Mouse (Mus musculus) liver, adult 2 months (tissue): ENCODE measurements at regions not wholly inside any gene's neighbourhood (a gene's known extent, or its start where the extent isn't known, plus 50 kb on each side); places are given as distances from the start of the nearest gene placed in this dataset.

Source experiments
- CTCF ChIP-seq: fragments of 200-500 bp; IDR thresholded peaks from 2 replicates; pipeline ENCODE4 v1.5.1; 2011; ENCODE audit warnings: low read depth, low read length, control low read depth
- POLR2A ChIP-seq: fragments of 200-500 bp; IDR thresholded peaks from 2 replicates; pipeline ENCODE4 v1.6.1; 2011; ENCODE audit warnings: low read length, control low read depth; ENCODE audit not compliant: insufficient read depth; ENCODE audit errors: extremely low read depth

- TF ChIP-seq CTCF (no peak), POLR2A (no peak)
These were observed 76.9 kb upstream of the Klf4 start for GRCm38 (mm10) chr4:55609214-55609613.
